Mouse (Mus musculus) liver, adult (tissue): ENCODE measurements around the gene Rex1bd.

ENCODE experiments used
- GATA4 ChIP-seq: IDR thresholded peaks from 2 replicates; pipeline ENCODE4 v1.6.1; 2014; ENCODE audit warnings: mild to moderate bottlenecking, low read length; ENCODE audit not compliant: insufficient replicate concordance

The Rex1bd gene

GRCm38 (mm10) chr8:70459636-70460035, 46.9 kb downstream of the Rex1bd start:
- TF ChIP-seq GATA4: no peak

DNA sequence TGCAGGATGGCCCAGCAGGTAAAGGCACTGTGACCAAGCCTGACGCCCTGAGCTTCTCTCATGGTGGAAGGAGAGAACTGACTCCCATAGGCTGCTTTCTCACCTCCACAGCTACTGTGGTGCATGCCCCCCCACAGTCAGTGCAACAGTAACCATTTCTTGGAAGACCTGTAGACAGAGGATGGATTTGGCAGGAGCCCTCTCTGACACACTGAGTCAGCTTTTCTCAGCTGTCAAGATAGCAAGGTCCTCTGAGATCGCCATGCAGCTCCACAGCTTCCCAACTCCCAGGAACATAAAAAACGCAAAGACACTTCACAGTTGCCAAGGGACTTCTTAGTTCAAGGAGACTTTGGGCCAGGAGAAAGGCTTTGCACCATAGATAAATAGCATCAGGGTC, 48.1 kb downstream of the Rex1bd start:
- TF ChIP-seq GATA4: no peak

GRCm38 (mm10) chr8:70457882-70458281, 48.7 kb downstream of the Rex1bd start:
- no peak for TF ChIP-seq GATA4

DNA sequence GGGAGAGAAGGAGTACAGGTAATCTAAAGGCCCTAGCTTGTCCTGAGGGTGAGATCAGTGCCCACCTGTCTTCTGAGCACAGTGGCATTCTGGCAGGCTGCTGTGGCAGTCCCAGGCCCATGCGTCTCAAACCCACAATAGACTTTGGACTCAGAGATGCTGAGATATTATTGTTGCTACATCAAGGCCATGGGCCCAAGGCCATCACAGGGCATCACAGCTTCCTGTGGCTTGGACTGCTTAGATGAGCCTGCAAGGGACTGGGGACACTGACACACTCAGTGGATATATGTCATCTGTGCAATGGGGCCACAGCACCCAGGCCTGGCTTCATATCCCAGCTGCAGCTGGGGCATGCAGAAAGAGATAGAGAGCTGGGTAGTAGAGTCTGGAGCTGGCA, 49.6 kb downstream of the Rex1bd start:
- no peak for TF ChIP-seq GATA4
